Mouse (Mus musculus): ENCODE data around the gene Braf.

DNA sequence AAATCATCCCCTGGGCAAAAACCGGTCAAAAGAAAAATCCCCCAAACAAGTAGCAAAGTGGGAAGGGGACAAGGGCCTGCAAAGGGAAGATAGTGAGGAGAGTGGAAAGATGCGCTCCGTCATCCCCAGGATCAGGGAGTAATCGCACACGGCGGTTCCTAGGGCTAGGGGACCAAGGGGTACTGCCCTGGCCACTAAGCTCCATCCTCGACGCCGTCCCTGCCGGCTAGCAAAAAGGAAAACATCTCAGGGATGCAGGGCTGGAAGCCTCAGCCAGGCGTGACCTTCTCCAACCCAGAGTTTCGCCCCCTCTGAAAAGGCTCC lies 759 bp downstream of the Braf start:
- TF ChIP-seq POLR2A (IDR thresholded peaks at IDR 0.05; ENCODE audit: insufficient read depth, low read depth, low read length) (no peak), CTCF (IDR thresholded peaks at IDR 0.05) (no peak)

All from heart, adult 2 months (tissue).